Mouse (Mus musculus) CH12.LX (cell line): Measurements from ENCODE around the gene Slain1. TPM values are rescaled to one million over a fixed set of nuclear protein-coding genes. Genes with fewer than 3 reads are reported as not detected.

Source experiments
- DNase-seq: peaks from one replicate; pipeline ENCODE4 v3.0.0-alpha.2; 2013; ENCODE audit errors: extremely low read depth
- H3K27ac ChIP-seq: 2 replicates; pipeline ENCODE4 v1.5.1; 2012; ENCODE audit warnings: low read depth, mild to moderate bottlenecking, control low read depth, moderate library complexity; ENCODE audit not compliant: insufficient read depth
- H3K27me3 ChIP-seq: replicated peaks from 2 replicates; pipeline ENCODE3; 2012; ENCODE audit warnings: inconsistent platforms
- H3K36me3 ChIP-seq, 2 experiments: replicated peaks in 1 of 2; 2 replicates each; pipeline versions ENCODE3 to v1.6.1; 2012; ENCODE audit warnings: inconsistent platforms in 1 of 2, low read length in 1 of 2, mild to moderate bottlenecking in 1 of 2, mixed read lengths in 1 of 2, moderate library complexity in 1 of 2; ENCODE audit not compliant: control insufficient read depth in 1 of 2, insufficient read depth in 1 of 2
- H3K4me1 ChIP-seq, 2 experiments: 2 replicates each; pipeline ENCODE4 v1.6.1; 2012; ENCODE audit warnings: inconsistent platforms in 1 of 2, moderate library complexity in 1 of 2; ENCODE audit not compliant: insufficient read depth in 2 of 2, control insufficient read depth in 1 of 2
- H3K4me2 ChIP-seq: 2 replicates; pipeline ENCODE4 v1.6.1; 2012; ENCODE audit warnings: low read depth, mild to moderate bottlenecking, control low read depth; ENCODE audit not compliant: poor library complexity, insufficient read depth, severe bottlenecking
- H3K4me3 ChIP-seq, 3 experiments: fragments of 150-350 bp in 1 of 3; sonication (generic) in 1 of 3; replicated peaks in 1 of 3; 2 replicates each; pipeline versions ENCODE3 to v1.5.1; 2011 to 2012; ENCODE audit warnings: low read depth in 2 of 3, low read length in 2 of 3, mild to moderate bottlenecking in 2 of 3, moderate library complexity in 2 of 3, control low read depth in 1 of 3, improper control_type of control experiment in 1 of 3, inconsistent platforms in 1 of 3, mixed read lengths in 1 of 3; ENCODE audit not compliant: poor library complexity in 1 of 3
- H3K79me2 ChIP-seq: replicated peaks from 2 replicates; pipeline ENCODE4 v1.6.1; 2012; ENCODE audit warnings: mild to moderate bottlenecking, moderate library complexity; ENCODE audit not compliant: control insufficient read depth, poor library complexity, insufficient read depth, severe bottlenecking; ENCODE audit errors: extremely low read depth
- H3K9ac ChIP-seq: 2 replicates; pipeline ENCODE4 v1.6.1; 2012; ENCODE audit warnings: low read depth, mild to moderate bottlenecking, control low read depth, moderate library complexity; ENCODE audit not compliant: insufficient read depth
- H3K9me3 ChIP-seq: replicated peaks from 2 replicates; pipeline ENCODE3; 2012; ENCODE audit warnings: low read length, inconsistent platforms, mixed read lengths
- CHD1 ChIP-seq: IDR thresholded peaks from 2 replicates; pipeline ENCODE4 v1.6.1; 2012; ENCODE audit warnings: low read depth, low read length, improper control_type of control experiment, inconsistent platforms
- CHD2 ChIP-seq: IDR thresholded peaks from 2 replicates; pipeline ENCODE4 v1.6.1; 2011; ENCODE audit warnings: low read length, improper control_type of control experiment
- CTCF ChIP-seq, 2 experiments: IDR thresholded peaks in 1 of 2; conservative IDR thresholded peaks in 1 of 2; 2 replicates each; pipeline ENCODE4 v1.5.1; 2011 to 2012; ENCODE audit warnings: low read depth in 2 of 2, low read length in 2 of 2, improper control_type of control experiment in 1 of 2, inconsistent platforms in 1 of 2, mild to moderate bottlenecking in 1 of 2, moderate library complexity in 1 of 2
- E2F4 ChIP-seq: IDR thresholded peaks from 2 replicates; pipeline ENCODE4 v1.6.1; 2011; ENCODE audit warnings: low read depth, low read length, improper control_type of control experiment; ENCODE audit not compliant: insufficient replicate concordance
- EP300 ChIP-seq: IDR thresholded peaks from 2 replicates; pipeline ENCODE4 v1.6.1; 2011; ENCODE audit warnings: low read length, improper control_type of control experiment
- ETS1 ChIP-seq: conservative IDR thresholded peaks from 2 replicates; pipeline ENCODE4 v1.6.1; 2012; ENCODE audit warnings: low read depth, mild to moderate bottlenecking, inconsistent platforms, low read length, improper control_type of control experiment, moderate library complexity
- IRF4 ChIP-seq: IDR thresholded peaks from 2 replicates; pipeline ENCODE4 v1.6.1; 2014; ENCODE audit warnings: low read depth, mild to moderate bottlenecking, inconsistent platforms, low read length, improper control_type of control experiment
- JUN ChIP-seq: IDR thresholded peaks from 2 replicates; pipeline ENCODE4 v1.6.1; 2011; ENCODE audit warnings: low read depth, mild to moderate bottlenecking, low read length, improper control_type of control experiment, moderate library complexity; ENCODE audit not compliant: insufficient read depth
- KAT2A ChIP-seq: IDR thresholded peaks from 2 replicates; pipeline ENCODE4 v1.6.1; 2012; ENCODE audit warnings: low read length, improper control_type of control experiment, inconsistent platforms; ENCODE audit not compliant: insufficient replicate concordance
- MAZ ChIP-seq: IDR thresholded peaks from 2 replicates; pipeline ENCODE4 v1.6.1; 2012; ENCODE audit warnings: low read depth, mild to moderate bottlenecking, inconsistent platforms, low read length, improper control_type of control experiment, moderate library complexity
- MEF2A ChIP-seq: IDR thresholded peaks from 2 replicates; pipeline ENCODE4 v1.6.1; 2014; ENCODE audit warnings: low read depth, mild to moderate bottlenecking, inconsistent platforms, low read length, improper control_type of control experiment, borderline replicate concordance
- MYC ChIP-seq: IDR thresholded peaks from 2 replicates; pipeline ENCODE4 v1.6.1; 2011; ENCODE audit warnings: low read depth, mild to moderate bottlenecking, improper control_type of control experiment, low read length
- NRF1 ChIP-seq: IDR thresholded peaks from 2 replicates; pipeline ENCODE4 v1.6.1; 2014; ENCODE audit warnings: low read depth, mild to moderate bottlenecking, inconsistent platforms, low read length, improper control_type of control experiment, moderate library complexity
- POLR2A ChIP-seq: IDR thresholded peaks from 2 replicates; pipeline ENCODE4 v1.6.1; 2011; ENCODE audit warnings: low read depth, mild to moderate bottlenecking, improper control_type of control experiment, low read length
- RAD21 ChIP-seq: IDR thresholded peaks from 2 replicates; pipeline ENCODE4 v1.6.1; 2011; ENCODE audit warnings: low read depth, mild to moderate bottlenecking, low read length, improper control_type of control experiment, moderate library complexity
- SMC3 ChIP-seq: IDR thresholded peaks from 2 replicates; pipeline ENCODE4 v1.6.1; 2011; ENCODE audit warnings: low read depth, low read length, improper control_type of control experiment
- UBTF ChIP-seq: IDR thresholded peaks from 2 replicates; pipeline ENCODE4 v1.6.1; 2012; ENCODE audit warnings: low read depth, mild to moderate bottlenecking, inconsistent platforms, low read length, improper control_type of control experiment, moderate library complexity
- ZNF384 ChIP-seq: IDR thresholded peaks from 2 replicates; pipeline ENCODE4 v1.6.1; 2012; ENCODE audit warnings: low read depth, low read length, improper control_type of control experiment, inconsistent platforms
- dilution Hi-C: fragments of 300-500 bp; cut with MboI; formaldehyde crosslinking; loops from 2 replicates; pipeline ENCODE4 v1.14.3; 2020; ENCODE audit warnings: low sequenced_read_pairs; ENCODE audit not compliant: extremely low pct_unique_long_range_greater_than_20kb, extremely low pct_ligation_motif_present
- in situ Hi-C: fragments of 300-500 bp; cut with MboI; formaldehyde crosslinking; loops from 3 replicates; pipeline ENCODE4 v1.14.3; 2019; ENCODE audit warnings: low sequenced_read_pairs, low pct_ligation_motif_present, low pct_unique_long_range_greater_than_20kb, mixed read lengths
- polyA plus RNA-seq: library from polyadenylated mRNA; unstranded; fragments of >175 nt; gene quantifications from 2 replicates; pipeline ENCODE4 v1.2.1, GENCODE M21; 2012; ENCODE audit warnings: low read depth; ENCODE audit not compliant: insufficient read length
- total RNA-seq, 2 experiments: library from RNA; depleted of rRNA; stranded (reverse); fragments of 300-350 nt in 1 of 2; fragments of >200 nt in 1 of 2; gene quantifications; 2 replicates each; pipeline ENCODE4 v1.2.3; 2012 to 2014

Gene Slain1
- total and polyA plus RNA-seq, 3 experiments: 13.1 to 15.9 (median 13.6) TPM

GRCm38 (mm10) chr14:103709261-103709660 is 59.2 kb downstream of the Slain1 start:
- dilution Hi-C loops (no loop called here), in situ Hi-C loops (loop anchor here (25.0 kb wide), 2 partner anchors 328 to 1103 kb away; no protein-coding TSS in a partner anchor)
- no peak overlapping the region for H3K27ac ChIP-seq
- no peaks in the 10 kb centered on the region for H3K27me3 ChIP-seq
- H3K9ac ChIP-seq: no peak overlapping the region
- H3K9me3 ChIP-seq: no peaks in the 10 kb centered on the region
- H3K4me3 ChIP-seq: no peak overlapping the region
- DNase-seq: no peak
- TF ChIP-seq ETS1: no peak
- TF ChIP-seq CTCF (conservative IDR thresholded peaks at IDR 0.05 in 1 of 2, IDR thresholded peaks at IDR 0.05 in 1 of 2; ENCODE audit: low read depth in 2 of 2, low read length in 2 of 2): peak in 1 of 2 experiments; percentile 12; a peak in 1 of 4 replicates
- H3K79me2 ChIP-seq: no peaks in the 10 kb centered on the region
- peaks cover 0 to 15% of the 10 kb centered on the region in 2 experiments for H3K36me3 ChIP-seq
- H3K4me1 ChIP-seq: peaks cover 0 to 5% of the 10 kb centered on the region in 2 experiments; a peak in 2 of 4 replicates
- no peak overlapping the region for H3K4me2 ChIP-seq

GRCm38 (mm10) chr14:103712986-103713385 is 63.0 kb downstream of the Slain1 start:
- no peaks in the 10 kb centered on the region for H3K27me3 ChIP-seq
- peaks cover 0 to 10% of the 10 kb centered on the region in 2 experiments; a peak in 2 of 4 replicates for H3K4me1 ChIP-seq
- H3K27ac ChIP-seq: no peak overlapping the region
- no peak for TF ChIP-seq MEF2A
- TF ChIP-seq IRF4: no peak
- TF ChIP-seq NRF1: no peak
- TF ChIP-seq UBTF: no peak
- no peak for TF ChIP-seq CHD1
- no peak for TF ChIP-seq POLR2A
- no peak for TF ChIP-seq KAT2A
- dilution Hi-C loops: no loop called here
- no peak overlapping the region for H3K9ac ChIP-seq
- in situ Hi-C loops: loop anchor here (25.0 kb wide), 2 partner anchors 324 to 1099 kb away; no protein-coding TSS in a partner anchor
- no peaks in the 10 kb centered on the region for H3K9me3 ChIP-seq
- H3K4me3 ChIP-seq: no peak overlapping the region
- H3K4me2 ChIP-seq: no peak overlapping the region
- no peaks in the 10 kb centered on the region for H3K79me2 ChIP-seq
- H3K36me3 ChIP-seq: peaks cover 0 to 3% of the 10 kb centered on the region in 2 experiments
- DNase-seq: no peak

GRCm38 (mm10) chr14:103717516-103717915 is 67.5 kb downstream of the Slain1 start:
- H3K4me2 ChIP-seq: no peak overlapping the region
- dilution Hi-C loops: no loop called here
- H3K4me3 ChIP-seq: no peak overlapping the region
- no peaks in the 10 kb centered on the region for H3K9me3 ChIP-seq
- TF ChIP-seq POLR2A (no peak), MYC (no peak), RAD21 (peak; percentile 32), MAZ (no peak), SMC3 (peak; percentile 15; the same call in 1 of the 2 replicates), E2F4 (no peak), CHD2 (no peak), EP300 (no peak), ZNF384 (no peak), JUN (no peak), ETS1 (no peak), CHD1 (no peak), CTCF (conservative IDR thresholded peaks at IDR 0.05 in 1 of 2, IDR thresholded peaks at IDR 0.05 in 1 of 2; ENCODE audit: low read depth in 2 of 2, low read length in 2 of 2) (peak; percentile 72 to 73)
- in situ Hi-C loops: loop anchor here (25.0 kb wide), 2 partner anchors 320 to 1095 kb away; no protein-coding TSS in a partner anchor
- H3K27me3 ChIP-seq: no peaks in the 10 kb centered on the region
- H3K9ac ChIP-seq: no peak overlapping the region
- peak; percentile 47 for DNase-seq
- H3K4me1 ChIP-seq: peaks cover 9 to 29% of the 10 kb centered on the region in 2 experiments
- no peak overlapping the region for H3K27ac ChIP-seq
- no peaks in the 10 kb centered on the region for H3K79me2 ChIP-seq
- H3K36me3 ChIP-seq: peaks cover 0 to 3% of the 10 kb centered on the region in 2 experiments
